Mouse (Mus musculus): Measurements from ENCODE around the gene Mfn1. TPM values are rescaled to one million over a fixed set of nuclear protein-coding genes. Genes with fewer than 3 reads are reported as not detected.

Mfn1 gene
- polyA plus RNA-seq, 1 experiment from 2014 or later, result 45.0 TPM

DNA sequence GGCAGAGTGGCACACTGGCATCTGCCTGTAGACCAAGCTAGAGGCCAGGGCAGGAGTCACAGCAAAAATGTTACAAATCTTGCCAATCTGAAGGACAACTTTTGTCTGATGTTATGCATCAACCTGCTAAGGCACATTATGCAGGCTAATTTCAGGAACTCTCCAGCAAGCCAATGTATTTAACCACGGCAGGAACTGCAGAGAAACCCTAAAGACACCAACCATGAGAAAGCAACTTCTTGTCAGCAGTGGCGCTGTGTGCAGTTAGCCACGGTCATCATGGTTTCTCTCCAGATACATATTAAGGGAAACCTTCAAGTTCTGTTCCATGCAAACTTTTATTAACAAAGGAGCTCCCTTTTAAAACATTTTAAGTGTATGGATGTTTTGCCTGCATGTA is 52.6 kb downstream of the Mfn1 start:
- peaks cover 48% of the 10 kb centered on the region for H3K36me3 ChIP-seq
- ATAC-seq (ENCODE audit: low FRiP score, low read depth), result no peak
- no peak overlapping the region for H3K4me3 ChIP-seq
- no peaks in the 10 kb centered on the region for H3K9me3 ChIP-seq
- no peak overlapping the region for H3K9ac ChIP-seq
- H3K27me3 ChIP-seq, result no peaks in the 10 kb centered on the region
- 87% methylated on average over 3 of the region's 3 CpGs for WGBS
- no peaks in the 10 kb centered on the region for H3K4me1 ChIP-seq (replicated peaks)
- no peak overlapping the region for H3K27ac ChIP-seq (replicated peaks)
- H3K4me2 ChIP-seq, result no peak overlapping the region

DNA sequence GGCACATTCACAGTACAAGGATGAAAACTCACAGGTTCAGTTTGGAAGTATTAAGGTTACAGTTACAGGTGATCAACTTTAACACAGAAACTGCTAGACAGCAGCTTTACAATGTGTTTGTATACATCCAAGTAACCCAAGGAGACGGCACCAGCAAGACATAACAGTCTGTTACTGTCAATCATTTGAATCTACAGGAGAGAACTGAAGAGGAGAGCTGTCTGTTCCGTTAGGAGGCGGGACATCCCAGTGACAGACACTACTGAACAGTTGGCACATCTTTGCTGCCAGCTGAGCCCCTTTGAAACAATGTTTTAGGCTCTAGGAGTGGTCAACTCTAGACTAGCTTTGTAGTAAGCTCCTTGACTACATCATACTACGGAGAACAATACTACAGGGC is 54.2 kb downstream of the Mfn1 start:
- H3K9ac ChIP-seq, result no peak overlapping the region
- no peak overlapping the region for H3K4me2 ChIP-seq
- no peak for ATAC-seq (ENCODE audit: low FRiP score, low read depth)
- peaks cover 46% of the 10 kb centered on the region for H3K36me3 ChIP-seq
- no peaks in the 10 kb centered on the region for H3K9me3 ChIP-seq
- H3K27me3 ChIP-seq, result no peaks in the 10 kb centered on the region
- H3K4me3 ChIP-seq, result no peak overlapping the region
- WGBS, result 86% methylated on average over 4 of the region's 4 CpGs
- no peak overlapping the region for H3K27ac ChIP-seq (replicated peaks)
- H3K4me1 ChIP-seq (replicated peaks), result no peaks in the 10 kb centered on the region

DNA sequence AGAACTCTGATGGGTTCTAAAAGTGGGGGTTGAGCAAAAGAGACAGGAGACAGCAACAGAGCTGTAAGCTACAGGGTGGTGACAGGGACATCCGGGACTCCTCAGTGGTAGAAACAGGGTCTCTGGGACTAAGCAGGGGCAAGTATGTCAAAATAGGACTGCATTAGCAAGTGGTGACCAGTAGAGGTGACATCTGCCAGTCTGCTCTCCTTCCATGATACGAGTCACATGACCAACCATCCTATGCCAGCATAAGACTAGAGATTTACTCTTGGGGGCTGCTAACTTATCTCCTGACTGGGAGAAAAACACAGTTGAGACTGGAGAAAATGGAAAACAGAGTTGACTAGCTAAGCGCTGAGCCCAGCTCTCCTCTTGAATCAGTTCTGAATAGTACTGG is 57.0 kb downstream of the Mfn1 start:
- 93% methylated on average over 3 of the region's 3 CpGs for WGBS
- Histone ChIP-seq H3K9ac (no peak overlapping the region), H3K4me3 (no peak overlapping the region), H3K36me3 (peaks cover 61% of the 10 kb centered on the region), H3K4me1 (replicated peaks) (no peaks in the 10 kb centered on the region), H3K27me3 (no peaks in the 10 kb centered on the region), H3K27ac (replicated peaks) (no peak overlapping the region), H3K9me3 (no peaks in the 10 kb centered on the region), H3K4me2 (no peak overlapping the region)
- ATAC-seq (ENCODE audit: low FRiP score, low read depth), result no peak

- Histone ChIP-seq H3K27me3 (no peaks in the 10 kb centered on the region), H3K9me3 (no peaks in the 10 kb centered on the region), H3K4me1 (replicated peaks) (no peaks in the 10 kb centered on the region), H3K9ac (no peak overlapping the region), H3K4me2 (no peak overlapping the region), H3K27ac (replicated peaks) (no peak overlapping the region), H3K36me3 (peaks cover 21% of the 10 kb centered on the region; the same call in 1 of the 2 replicates), H3K4me3 (no peak overlapping the region)
- ATAC-seq (ENCODE audit: low FRiP score, low read depth), result no peak
- 77% methylated on average over 4 of the region's 4 CpGs for WGBS
Measured at GRCm38 (mm10) chr3:32595080-32595479, 65.8 kb downstream of the Mfn1 start.

- Histone ChIP-seq H3K9me3 (no peaks in the 10 kb centered on the region), H3K9ac (no peak overlapping the region), H3K4me3 (no peak overlapping the region), H3K4me2 (no peak overlapping the region), H3K4me1 (replicated peaks) (no peaks in the 10 kb centered on the region), H3K36me3 (peaks cover 8% of the 10 kb centered on the region; the same call in 1 of the 2 replicates), H3K27ac (replicated peaks) (no peak overlapping the region), H3K27me3 (no peaks in the 10 kb centered on the region)
- 77% methylated on average over 3 of the region's 3 CpGs for WGBS
- ATAC-seq (ENCODE audit: low FRiP score, low read depth), result no peak
Measured at GRCm38 (mm10) chr3:32599328-32599727, 70.1 kb downstream of the Mfn1 start.

DNA sequence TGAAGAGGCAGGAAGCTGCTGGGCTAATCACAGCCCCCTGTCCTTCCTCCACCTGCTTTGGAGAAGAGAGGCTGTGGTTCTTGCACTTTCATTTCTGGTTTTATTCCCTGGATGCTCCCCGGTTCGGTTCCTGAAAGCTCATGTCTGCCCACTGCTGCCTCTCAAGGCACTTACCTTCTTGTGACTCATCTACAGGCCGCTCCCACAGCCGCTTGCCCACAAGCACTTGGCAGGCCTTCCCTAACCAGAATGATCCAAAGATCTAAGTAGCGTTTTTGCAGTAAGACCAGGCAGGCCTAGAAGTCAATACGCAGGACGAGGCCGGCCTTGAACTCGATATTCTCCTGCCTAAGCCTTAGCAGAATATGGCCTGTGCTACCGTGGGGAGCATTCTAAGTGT is 71.8 kb downstream of the Mfn1 start:
- no peak overlapping the region for H3K27ac ChIP-seq (replicated peaks)

GRCm38 (mm10) chr3:32609233-32609632 is 80.0 kb downstream of the Mfn1 start:
- WGBS, result 98% methylated on average over 4 of the region's 4 CpGs
- Histone ChIP-seq H3K27ac (replicated peaks) (no peak overlapping the region), H3K4me3 (no peak overlapping the region), H3K9ac (no peak overlapping the region), H3K36me3 (no peaks in the 10 kb centered on the region), H3K4me2 (no peak overlapping the region), H3K4me1 (replicated peaks) (peaks cover 1% of the 10 kb centered on the region; the same call in 1 of the 2 replicates), H3K9me3 (no peaks in the 10 kb centered on the region), H3K27me3 (no peaks in the 10 kb centered on the region)
- peak; percentile 15; the same call in 1 of the 2 replicates for ATAC-seq (ENCODE audit: low FRiP score, low read depth)

More for the DNA sequence above, 71.8 kb downstream of the Mfn1 start:
- no peaks in the 10 kb centered on the region for H3K27me3 ChIP-seq
- peaks cover 5% of the 10 kb centered on the region; the same call in 1 of the 2 replicates for H3K36me3 ChIP-seq
- H3K4me1 ChIP-seq (replicated peaks), result no peaks in the 10 kb centered on the region
- H3K4me3 ChIP-seq, result no peak overlapping the region
- H3K4me2 ChIP-seq, result no peak overlapping the region
- no peak for ATAC-seq (ENCODE audit: low FRiP score, low read depth)
- 91% methylated on average over 10 of the region's 10 CpGs for WGBS
- no peaks in the 10 kb centered on the region for H3K9me3 ChIP-seq
- no peak overlapping the region for H3K9ac ChIP-seq

DNA sequence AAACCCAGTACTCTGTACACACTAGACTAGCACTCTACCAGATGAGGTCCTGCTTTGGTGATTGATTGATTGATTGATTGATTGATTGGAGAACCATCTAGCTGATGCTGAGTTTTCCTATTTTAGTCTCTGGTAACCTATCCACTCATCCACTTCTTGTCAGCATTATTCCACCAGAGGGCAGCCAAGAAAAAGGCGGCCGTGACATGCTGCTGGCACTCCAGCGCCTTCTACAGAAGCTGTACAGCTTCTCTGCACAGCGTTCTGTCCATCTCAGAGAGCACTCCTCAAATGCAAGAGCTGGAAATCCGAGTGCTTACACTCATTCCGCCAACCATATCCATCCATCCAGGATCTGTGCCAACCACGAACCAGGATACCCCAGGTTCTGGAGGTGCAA is 81.3 kb downstream of the Mfn1 start:
- H3K27me3 ChIP-seq, result no peaks in the 10 kb centered on the region
- 32% methylated on average over 7 of the region's 7 CpGs for WGBS
- H3K27ac ChIP-seq (replicated peaks), result no peak overlapping the region
- H3K9ac ChIP-seq, result no peak overlapping the region
- H3K4me1 ChIP-seq (replicated peaks), result peaks cover 14% of the 10 kb centered on the region
- H3K36me3 ChIP-seq, result no peaks in the 10 kb centered on the region
- no peak overlapping the region for H3K4me2 ChIP-seq
- H3K9me3 ChIP-seq, result no peaks in the 10 kb centered on the region
- no peak overlapping the region for H3K4me3 ChIP-seq
- peak; percentile 62 for ATAC-seq (ENCODE audit: low FRiP score, low read depth)

- H3K9ac ChIP-seq, result no peak overlapping the region
- H3K36me3 ChIP-seq, result no peaks in the 10 kb centered on the region
- ATAC-seq (ENCODE audit: low FRiP score, low read depth), result no peak
- no peak overlapping the region for H3K27ac ChIP-seq (replicated peaks)
- H3K4me3 ChIP-seq, result no peak overlapping the region
- no peaks in the 10 kb centered on the region for H3K9me3 ChIP-seq
- H3K4me2 ChIP-seq, result no peak overlapping the region
- peaks cover 18% of the 10 kb centered on the region for H3K4me1 ChIP-seq (replicated peaks)
- H3K27me3 ChIP-seq, result no peaks in the 10 kb centered on the region
- WGBS, result 60% methylated on average over 11 of the region's 11 CpGs
Measured at GRCm38 (mm10) chr3:32611606-32612170, 82.4 kb downstream of the Mfn1 start.

DNA sequence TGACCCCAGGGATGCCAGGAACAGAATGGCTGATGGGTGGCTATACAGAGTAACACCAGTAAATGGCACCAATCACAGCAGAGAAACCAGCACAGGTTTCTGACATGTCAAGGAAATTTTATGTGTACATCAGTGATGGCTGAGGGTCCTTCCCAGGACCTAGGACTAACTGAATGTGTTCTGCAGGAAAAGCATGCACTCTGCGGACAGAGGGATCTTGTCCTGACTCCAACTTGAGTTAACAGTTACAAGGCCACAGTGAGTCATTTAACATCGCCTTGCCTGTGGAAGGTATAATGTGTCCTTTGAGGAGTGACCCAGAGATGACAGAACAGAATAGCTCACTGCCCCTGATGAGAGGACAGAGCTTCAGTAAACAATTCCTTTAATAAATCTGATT is 85.5 kb downstream of the Mfn1 start:
- 76% methylated on average over 2 of the region's 2 CpGs for WGBS
- Histone ChIP-seq H3K36me3 (no peaks in the 10 kb centered on the region), H3K4me1 (replicated peaks) (peaks cover 26% of the 10 kb centered on the region), H3K9ac (no peak overlapping the region), H3K9me3 (no peaks in the 10 kb centered on the region), H3K27ac (replicated peaks) (no peak overlapping the region), H3K4me3 (no peak overlapping the region), H3K27me3 (no peaks in the 10 kb centered on the region), H3K4me2 (peak overlapping the region; percentile 59)
- ATAC-seq (ENCODE audit: low FRiP score, low read depth), result no peak

DNA sequence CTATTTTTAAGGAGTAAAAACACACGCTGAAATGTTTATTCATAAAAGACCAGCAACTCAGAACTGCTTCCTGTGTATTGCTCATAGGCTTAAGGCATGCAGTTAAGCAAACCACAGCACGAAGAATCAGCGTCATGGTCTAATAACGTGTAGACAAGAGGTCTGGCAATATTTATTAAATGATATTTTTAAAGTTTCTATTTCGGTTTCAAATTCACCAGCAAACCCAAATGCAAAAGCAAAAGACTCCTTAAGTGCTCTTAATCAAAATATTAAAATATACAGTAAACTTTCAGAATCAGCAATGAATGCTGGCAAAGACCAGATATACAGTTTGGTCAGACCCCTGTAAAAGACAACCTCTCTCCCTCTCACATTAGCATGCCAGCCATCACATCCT is 86.1 kb downstream of the Mfn1 start:
- 70% methylated on average over 5 of the region's 5 CpGs for WGBS

GRCm38 (mm10) chr3:32616006-32616330 is 86.7 kb downstream of the Mfn1 start:
- peak overlapping the region; percentile 85 for H3K27ac ChIP-seq (replicated peaks)
- H3K4me3 ChIP-seq, result peak overlapping the region; percentile 74
- peaks cover 26% of the 10 kb centered on the region for H3K4me1 ChIP-seq (replicated peaks)
- peak overlapping the region; percentile 64 for H3K9ac ChIP-seq
- no peaks in the 10 kb centered on the region for H3K36me3 ChIP-seq
- no peaks in the 10 kb centered on the region for H3K9me3 ChIP-seq
- WGBS, result 23% methylated on average over 5 of the region's 14 CpGs
- no peak for ATAC-seq (ENCODE audit: low FRiP score, low read depth)
- no peaks in the 10 kb centered on the region for H3K27me3 ChIP-seq
- H3K4me2 ChIP-seq, result peak overlapping the region; percentile 59

More for the DNA sequence above, 86.1 kb downstream of the Mfn1 start:
- peak overlapping the region; percentile 64; the same call in 1 of the 2 replicates for H3K9ac ChIP-seq
- no peak for ATAC-seq (ENCODE audit: low FRiP score, low read depth)
- H3K9me3 ChIP-seq, result no peaks in the 10 kb centered on the region
- H3K4me3 ChIP-seq, result peak overlapping the region; percentile 74
- H3K4me2 ChIP-seq, result peak overlapping the region; percentile 59
- H3K4me1 ChIP-seq (replicated peaks), result peaks cover 26% of the 10 kb centered on the region
- no peaks in the 10 kb centered on the region for H3K36me3 ChIP-seq
- H3K27ac ChIP-seq (replicated peaks), result no peak overlapping the region
- H3K27me3 ChIP-seq, result no peaks in the 10 kb centered on the region

All from hindbrain, embryonic 15.5 days (tissue).